Mouse (Mus musculus) E14TG2a.4 (cell line): ENCODE results near the gene Hist1h4f.
"Not testable (repeated sequence)": the region's sequence is repeated elsewhere in the genome, so short reads cannot be mapped to it uniquely, and the experiment has no call there.

ENCODE experiments used
- CTCF ChIP-seq: conservative IDR thresholded peaks from 2 replicates; pipeline ENCODE4 v1.5.1; 2014; ENCODE audit warnings: low read length
- NANOG ChIP-seq: IDR thresholded peaks from 2 replicates; pipeline ENCODE4 v1.6.1; 2014; ENCODE audit warnings: borderline replicate concordance, low read length, mixed read lengths
- POU5F1 ChIP-seq: IDR thresholded peaks from 2 replicates; pipeline ENCODE4 v1.6.1; 2014; ENCODE audit warnings: low read length, borderline replicate concordance

DNA sequence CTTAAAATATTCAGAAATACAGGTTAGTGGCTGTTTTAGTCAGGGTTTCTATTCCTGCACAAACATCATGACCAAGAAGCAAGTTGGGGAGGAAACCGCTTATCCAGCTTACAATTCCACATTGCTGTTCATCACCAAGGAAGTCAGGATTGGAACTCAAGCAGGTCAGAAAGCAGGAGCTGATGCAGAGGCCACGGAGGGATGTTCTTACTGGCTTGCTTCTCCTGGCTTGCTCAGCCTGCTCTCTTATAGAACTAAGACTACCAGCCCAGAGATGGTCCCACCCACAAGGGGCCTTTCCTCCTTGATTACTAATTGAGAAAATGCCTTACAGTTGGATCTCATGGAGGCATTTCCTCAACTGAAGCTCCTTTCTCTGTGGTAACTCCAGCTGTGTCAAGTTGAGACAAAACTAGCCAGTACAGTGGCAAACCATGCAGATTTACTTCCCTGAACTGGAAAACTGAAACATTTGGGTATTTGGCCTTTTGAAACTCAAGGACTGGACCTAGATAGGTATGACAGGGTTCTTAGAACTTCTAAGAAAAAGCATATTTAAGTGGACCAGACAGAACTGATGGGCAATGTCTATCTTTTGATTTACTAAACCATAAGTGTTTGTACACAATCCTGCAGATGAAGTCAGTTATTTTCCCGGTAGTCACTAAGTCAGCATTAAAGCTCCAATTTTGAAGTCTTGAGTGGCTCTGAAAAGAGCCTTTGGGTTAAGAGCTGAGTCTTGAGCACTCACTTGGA lies 9.0 kb downstream of the Hist1h4f start:
- TF ChIP-seq CTCF, NANOG, POU5F1: not testable (repeated sequence)
